Mouse (Mus musculus): ENCODE measurements around the gene Adm2.

The Adm2 gene

GRCm38 (mm10) chr15:89355241-89356187, 33.0 kb downstream of the Adm2 start, which contains the start of the genes Lmf2 and Ncaph2:
TSS of gene Lmf2 (minus strand) at chr15:89355659.
TSS of gene Ncaph2 (plus strand) at chr15:89355719.
- peak; percentile 95 for DNase-seq (ENCODE audit: low spot score in 2 of 2)

GRCm38 (mm10) chr15:89356372-89356771, 33.9 kb downstream of the Adm2 start:
- peak in 1 of 2 experiments; percentile 45 for DNase-seq (ENCODE audit: low spot score in 2 of 2)

GRCm38 (mm10) chr15:89358784-89359183, 36.3 kb downstream of the Adm2 start:
- DNase-seq (ENCODE audit: low spot score in 2 of 2): no peak

GRCm38 (mm10) chr15:89363051-89363450, 40.5 kb downstream of the Adm2 start:
- no peak for DNase-seq (ENCODE audit: low spot score in 2 of 2)

- DNase-seq (ENCODE audit: low spot score in 2 of 2): no peak
Measured at GRCm38 (mm10) chr15:89365141-89365551, 42.6 kb downstream of the Adm2 start.

- DNase-seq (ENCODE audit: low spot score in 2 of 2): no peak
Measured at GRCm38 (mm10) chr15:89372068-89372467, 49.5 kb downstream of the Adm2 start.

- DNase-seq (ENCODE audit: low spot score in 2 of 2): no peak
Measured at GRCm38 (mm10) chr15:89372536-89372935, 50.0 kb downstream of the Adm2 start.

- peak; percentile 83 to 90 for DNase-seq (ENCODE audit: low spot score in 2 of 2)
Measured at GRCm38 (mm10) chr15:89373027-89373761, 50.7 kb downstream of the Adm2 start.

- DNase-seq (ENCODE audit: low spot score in 2 of 2): peak; percentile 87 to 91
Measured at GRCm38 (mm10) chr15:89373762-89374248, 51.3 kb downstream of the Adm2 start, which contains the start of gene Sco2. TSS of gene Sco2 (minus strand) at chr15:89373846.
